Mouse (Mus musculus): ENCODE data around the gene Rab6b.

DNA sequence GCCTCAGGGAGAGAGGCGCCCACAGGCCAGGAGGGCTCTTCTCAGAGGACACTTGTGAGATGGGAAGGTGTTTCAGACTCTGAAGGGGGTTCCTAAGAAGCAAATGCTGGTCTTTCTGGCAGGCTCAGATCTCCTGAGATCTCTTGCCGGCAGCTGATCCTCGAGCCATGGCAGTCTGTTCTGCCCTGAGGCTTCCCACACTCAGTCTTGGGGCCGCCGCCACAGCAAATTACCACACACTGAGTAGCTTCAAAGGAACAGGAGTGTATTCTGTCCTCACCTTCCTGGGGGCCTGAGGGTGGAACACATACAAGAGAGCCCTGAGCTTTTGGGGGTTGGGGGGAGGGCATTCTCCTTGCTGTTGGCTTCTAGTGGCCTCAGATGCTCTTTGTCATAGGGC, 33.8 kb downstream of the Rab6b start:
- TF ChIP-seq CTCF (IDR thresholded peaks at IDR 0.05 in 2 of 3, conservative IDR thresholded peaks at IDR 0.05 in 1 of 3; ENCODE audit: control insufficient read depth in 1 of 3, insufficient read depth in 1 of 3, low read depth in 2 of 3, low read length in 3 of 3, poor library complexity in 1 of 3, severe bottlenecking in 1 of 3) (no peak), RAD21 (IDR thresholded peaks at IDR 0.05; ENCODE audit: low read depth, low read length) (no peak), SMC3 (IDR thresholded peaks at IDR 0.05; ENCODE audit: low read depth, low read length) (no peak), USF1 (IDR thresholded peaks at IDR 0.05; ENCODE audit: low read depth, low read length) (no peak), EP300 (IDR thresholded peaks at IDR 0.05; ENCODE audit: low read depth in 1 of 2, low read length in 2 of 2) (no peak), POLR2A (IDR thresholded peaks at IDR 0.05; ENCODE audit: control insufficient read depth in 1 of 2, insufficient read depth in 1 of 2, low read depth in 1 of 2, low read length in 2 of 2, poor library complexity in 1 of 2) (no peak), TBP (IDR thresholded peaks at IDR 0.05; ENCODE audit: low read depth, low read length) (no peak), MAZ (IDR thresholded peaks at IDR 0.05; ENCODE audit: low read depth, low read length) (no peak)
